Mouse (Mus musculus): Measurements from ENCODE around the gene Gja5. TPM values are rescaled to one million over a fixed set of nuclear protein-coding genes. Genes with fewer than 3 reads are reported as not detected.

The Gja5 gene
- polyA plus RNA-seq, 1 experiment from 2014 or later: 9.4 TPM

DNA sequence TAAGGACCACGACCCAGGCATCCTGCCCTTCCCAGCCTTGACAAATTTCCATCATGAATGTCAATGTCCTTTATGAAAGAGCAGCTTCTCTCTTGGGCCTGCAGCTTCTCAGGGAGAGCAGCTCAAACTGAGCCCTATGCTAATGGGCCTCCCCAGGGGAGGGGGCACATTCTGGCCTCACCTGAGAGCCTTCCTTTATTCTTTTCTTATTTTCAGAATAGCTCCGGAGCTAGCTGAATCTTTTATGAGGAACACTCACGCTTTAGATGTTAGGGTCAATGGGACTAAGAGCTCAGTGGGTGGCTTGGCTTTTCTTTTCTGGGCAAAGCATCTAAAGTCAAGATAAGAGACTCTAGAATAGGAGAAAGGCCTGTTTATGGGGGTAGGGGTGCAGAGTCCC, 88.0 kb downstream of the Gja5 start:
- Histone ChIP-seq H3K4me3 (no peak overlapping the region), H3K27me3 (replicated peaks; ENCODE audit: low read depth, poor library complexity, severe bottlenecking) (no peaks in the 10 kb centered on the region), H3K9me3 (no peaks in the 10 kb centered on the region), H3K36me3 (replicated peaks) (no peaks in the 10 kb centered on the region), H3K27ac (replicated peaks) (no peak overlapping the region), H3K4me1 (peaks cover 1% of the 10 kb centered on the region)
- 27% methylated on average over 3 of the region's 3 CpGs for WGBS
- DNase-seq (ENCODE audit: low spot score): no peak

- Histone ChIP-seq H3K36me3 (replicated peaks) (no peaks in the 10 kb centered on the region), H3K9me3 (no peaks in the 10 kb centered on the region), H3K27me3 (replicated peaks; ENCODE audit: low read depth, poor library complexity, severe bottlenecking) (no peaks in the 10 kb centered on the region), H3K4me3 (no peak overlapping the region), H3K4me1 (peaks cover 8% of the 10 kb centered on the region), H3K27ac (replicated peaks) (no peak overlapping the region)
- no peak for DNase-seq (ENCODE audit: low spot score)
- WGBS: 43% methylated on average over 6 of the region's 6 CpGs
Observed at GRCm38 (mm10) chr3:96997770-96998169, 93.3 kb downstream of the Gja5 start.

DNA sequence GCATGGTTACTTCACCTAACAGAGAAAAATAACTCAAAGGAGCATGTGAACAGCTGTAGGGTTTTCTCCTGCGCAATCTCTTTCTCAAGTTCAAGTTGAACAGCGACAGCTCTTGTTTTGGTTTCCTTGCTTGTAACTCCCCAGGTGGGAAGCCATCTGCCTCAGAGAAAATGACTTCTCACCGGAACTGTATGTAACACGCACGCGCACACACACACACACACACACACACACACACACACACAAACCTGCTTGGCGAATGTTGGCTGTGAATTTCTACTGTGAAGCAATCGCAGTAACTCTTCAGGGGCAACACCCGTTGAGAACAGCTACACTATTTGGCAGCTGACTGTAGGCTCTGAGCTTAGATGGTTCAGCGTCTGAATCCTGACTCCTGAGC, 98.6 kb downstream of the Gja5 start:
- no peaks in the 10 kb centered on the region for H3K9me3 ChIP-seq
- DNase-seq (ENCODE audit: low spot score): no peak
- H3K27me3 ChIP-seq (replicated peaks; ENCODE audit: low read depth, poor library complexity, severe bottlenecking): no peaks in the 10 kb centered on the region
- no peak overlapping the region for H3K4me3 ChIP-seq
- peaks cover 1% of the 10 kb centered on the region for H3K4me1 ChIP-seq
- WGBS: 94% methylated on average over 10 of the region's 10 CpGs
- H3K27ac ChIP-seq (replicated peaks): no peak overlapping the region
- H3K36me3 ChIP-seq (replicated peaks): no peaks in the 10 kb centered on the region

DNA sequence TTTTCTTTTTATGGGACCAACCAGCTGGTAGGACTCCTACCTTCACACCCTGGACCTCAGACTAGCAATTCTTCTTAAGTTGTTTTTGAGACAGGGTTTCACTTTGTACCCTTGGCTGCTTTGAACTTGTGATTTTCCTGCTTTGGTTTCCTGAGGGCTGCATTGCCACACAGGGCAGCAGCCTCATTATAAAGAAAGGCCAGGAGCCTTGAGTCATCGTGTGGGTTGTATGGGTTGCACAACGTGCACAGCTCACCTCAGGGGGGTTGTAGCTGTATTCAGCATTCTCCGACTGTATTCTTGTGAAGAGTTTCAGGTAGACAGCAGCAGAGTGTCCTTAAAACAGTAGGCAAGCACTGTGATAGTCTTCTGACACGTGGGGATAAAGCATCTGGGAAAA, 100.0 kb downstream of the Gja5 start:
- Histone ChIP-seq H3K4me3 (no peak overlapping the region), H3K36me3 (replicated peaks) (no peaks in the 10 kb centered on the region), H3K9me3 (no peaks in the 10 kb centered on the region), H3K4me1 (no peaks in the 10 kb centered on the region), H3K27ac (replicated peaks) (no peak overlapping the region), H3K27me3 (replicated peaks; ENCODE audit: low read depth, poor library complexity, severe bottlenecking) (no peaks in the 10 kb centered on the region)
- no peak for DNase-seq (ENCODE audit: low spot score)
- WGBS: 79% methylated on average over 4 of the region's 4 CpGs

GRCm38 (mm10) chr3:97007010-97007448, 102.5 kb downstream of the Gja5 start:
- 58% methylated on average over 3 of the region's 3 CpGs for WGBS
- Histone ChIP-seq H3K27me3 (replicated peaks; ENCODE audit: low read depth, poor library complexity, severe bottlenecking) (no peaks in the 10 kb centered on the region), H3K4me1 (0 out of 2 replicates have a peak, but pooled peaks cover 5% of the 10 kb centered on the region), H3K36me3 (replicated peaks) (no peaks in the 10 kb centered on the region), H3K27ac (replicated peaks) (no peak overlapping the region), H3K4me3 (no peak overlapping the region), H3K9me3 (no peaks in the 10 kb centered on the region)
- no peak for DNase-seq (ENCODE audit: low spot score)

- H3K4me3 ChIP-seq: no peak overlapping the region
- H3K36me3 ChIP-seq (replicated peaks): no peaks in the 10 kb centered on the region
- H3K9me3 ChIP-seq: no peaks in the 10 kb centered on the region
- no peak overlapping the region for H3K27ac ChIP-seq (replicated peaks)
- H3K4me1 ChIP-seq: 0 out of 2 replicates have a peak, but pooled peaks cover 5% of the 10 kb centered on the region
- WGBS: 70% methylated on average over 5 of the region's 5 CpGs
- DNase-seq (ENCODE audit: low spot score): no peak
- H3K27me3 ChIP-seq (replicated peaks; ENCODE audit: low read depth, poor library complexity, severe bottlenecking): peaks cover 1% of the 10 kb centered on the region; the same call in 1 of the 2 replicates
Observed at GRCm38 (mm10) chr3:97025226-97025625, 120.7 kb downstream of the Gja5 start.

DNA sequence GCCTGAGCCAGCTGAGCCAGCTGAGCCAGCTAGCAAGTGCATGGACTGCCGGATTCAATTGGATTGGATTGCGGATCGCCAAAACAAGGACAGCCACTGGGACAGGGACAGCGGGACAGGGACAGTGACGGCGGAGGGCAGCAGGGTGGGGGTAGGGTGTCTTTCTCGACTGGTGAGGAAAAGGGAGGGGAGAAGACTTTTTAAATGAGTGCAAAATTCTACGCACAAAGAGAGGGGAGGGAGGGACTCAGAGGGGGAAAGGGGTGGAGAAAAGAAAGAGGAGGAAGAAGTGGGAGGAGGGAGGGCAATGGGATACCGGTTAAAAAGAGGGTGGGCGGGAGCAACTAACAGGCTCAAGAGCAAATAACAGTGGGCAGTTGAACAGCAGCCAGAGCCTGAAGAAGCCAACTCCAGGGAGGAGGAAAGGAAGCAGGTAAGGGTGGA, 127.6 kb downstream of the Gja5 start:
- no peaks in the 10 kb centered on the region for H3K9me3 ChIP-seq
- no peaks in the 10 kb centered on the region for H3K36me3 ChIP-seq (replicated peaks)
- under 1% methylated on average over 10 of the region's 10 CpGs for WGBS
- H3K27me3 ChIP-seq (replicated peaks; ENCODE audit: low read depth, poor library complexity, severe bottlenecking): peaks cover 21% of the 10 kb centered on the region
- peaks cover 19% of the 10 kb centered on the region for H3K4me1 ChIP-seq
- peak overlapping the region; percentile 55 for H3K4me3 ChIP-seq
- DNase-seq (ENCODE audit: low spot score): peak; percentile 33
- H3K27ac ChIP-seq (replicated peaks): peak overlapping the region; percentile 76

GRCm38 (mm10) chr3:97035558-97035957, 131.1 kb downstream of the Gja5 start:
- 86% methylated on average over 3 of the region's 3 CpGs for WGBS
- Histone ChIP-seq H3K9me3 (no peaks in the 10 kb centered on the region), H3K27ac (replicated peaks) (no peak overlapping the region), H3K36me3 (replicated peaks) (no peaks in the 10 kb centered on the region), H3K4me1 (peaks cover 19% of the 10 kb centered on the region), H3K27me3 (replicated peaks; ENCODE audit: low read depth, poor library complexity, severe bottlenecking) (peaks cover 17% of the 10 kb centered on the region), H3K4me3 (no peak overlapping the region)
- DNase-seq (ENCODE audit: low spot score): no peak

DNA sequence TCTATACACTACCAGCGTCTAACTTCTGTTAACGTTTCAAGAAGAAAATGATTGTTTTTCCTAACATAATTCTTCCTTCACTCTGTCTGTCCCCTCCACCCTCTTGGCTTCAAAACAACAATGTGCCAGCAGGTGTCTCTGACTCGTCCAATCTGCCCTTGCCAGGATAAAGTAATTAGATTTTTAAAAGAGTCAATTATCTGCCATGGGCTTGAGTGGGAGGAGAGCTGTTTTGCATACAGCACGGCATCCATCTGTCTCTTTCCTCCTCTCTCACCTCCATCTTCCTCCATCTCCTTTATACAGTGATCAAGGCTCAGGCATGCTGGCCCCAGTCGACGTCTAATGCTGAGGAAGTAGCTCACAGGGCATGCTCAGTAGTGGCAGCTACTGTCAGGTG, 132.6 kb downstream of the Gja5 start:
- DNase-seq (ENCODE audit: low spot score): no peak
- H3K4me1 ChIP-seq: peaks cover 11% of the 10 kb centered on the region
- WGBS: 70% methylated on average over 6 of the region's 6 CpGs
- no peak overlapping the region for H3K4me3 ChIP-seq
- no peaks in the 10 kb centered on the region for H3K9me3 ChIP-seq
- no peak overlapping the region for H3K27ac ChIP-seq (replicated peaks)
- H3K27me3 ChIP-seq (replicated peaks; ENCODE audit: low read depth, poor library complexity, severe bottlenecking): peaks cover 10% of the 10 kb centered on the region
- H3K36me3 ChIP-seq (replicated peaks): no peaks in the 10 kb centered on the region

DNA sequence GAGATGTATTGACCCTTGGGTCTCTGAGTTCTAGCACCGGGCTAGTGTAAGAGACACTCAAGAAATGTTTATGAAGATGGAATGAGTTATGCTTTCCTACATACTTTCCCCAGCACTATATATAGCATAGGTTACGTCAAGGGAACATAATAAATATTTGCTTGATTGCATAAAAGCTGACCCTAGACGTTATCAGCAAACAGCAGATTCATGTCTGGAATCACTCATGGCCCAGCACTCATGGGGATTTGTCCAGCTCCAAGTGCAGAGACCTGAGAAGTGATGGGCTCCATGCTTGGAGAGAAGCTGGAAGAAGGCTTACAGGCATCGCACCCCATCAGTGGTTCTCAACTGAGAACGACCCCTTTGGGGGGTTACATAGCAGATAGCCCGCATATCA, 135.2 kb downstream of the Gja5 start:
- H3K4me3 ChIP-seq: no peak overlapping the region
- H3K9me3 ChIP-seq: no peaks in the 10 kb centered on the region
- no peaks in the 10 kb centered on the region for H3K27me3 ChIP-seq (replicated peaks; ENCODE audit: low read depth, poor library complexity, severe bottlenecking)
- WGBS: 91% methylated on average over 6 of the region's 6 CpGs
- H3K36me3 ChIP-seq (replicated peaks): no peaks in the 10 kb centered on the region
- DNase-seq (ENCODE audit: low spot score): no peak
- H3K27ac ChIP-seq (replicated peaks): no peak overlapping the region
- H3K4me1 ChIP-seq: peaks cover 9% of the 10 kb centered on the region

DNA sequence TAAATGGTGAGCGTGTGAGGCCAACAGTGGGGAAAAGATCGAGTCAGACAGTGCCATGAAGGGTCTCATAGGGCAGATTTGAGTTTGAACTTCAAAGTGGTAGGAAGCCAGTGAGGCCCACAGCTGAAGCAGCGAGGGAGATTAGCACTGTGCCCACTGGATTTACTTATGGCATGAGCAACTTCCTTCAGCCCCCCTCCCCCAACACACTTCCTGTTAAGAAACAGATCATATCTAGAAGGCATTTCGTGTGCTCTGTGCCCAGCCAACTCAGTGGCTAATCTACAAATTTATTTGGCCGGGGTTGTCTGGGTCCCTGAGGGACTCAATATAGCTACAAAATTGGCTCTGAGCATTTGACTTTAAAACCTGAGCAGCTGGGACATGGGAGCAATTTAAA, 139.7 kb downstream of the Gja5 start:
- WGBS: 61% methylated on average over 5 of the region's 5 CpGs
- DNase-seq (ENCODE audit: low spot score): no peak
- H3K9me3 ChIP-seq: peaks cover 3% of the 10 kb centered on the region; the same call in 1 of the 2 replicates

DNA sequence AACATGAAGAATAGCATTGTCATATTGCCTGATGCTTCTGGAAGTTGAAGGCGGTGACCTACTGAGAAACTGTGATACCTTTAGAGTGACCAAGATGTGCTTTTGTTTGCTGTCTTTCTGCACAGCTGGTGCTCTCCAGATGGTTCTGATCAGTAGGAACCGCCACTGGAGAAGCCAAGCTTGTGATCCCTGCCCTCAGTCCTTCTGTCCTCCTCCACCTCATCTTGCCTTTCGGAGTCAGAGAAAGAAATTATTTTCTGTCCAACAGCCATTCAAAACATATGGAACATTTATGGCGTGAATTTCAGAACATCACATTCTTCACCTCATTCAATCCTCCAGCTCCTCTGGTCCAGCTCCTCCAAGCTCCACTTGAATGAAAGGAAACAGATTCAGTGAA, 143.3 kb downstream of the Gja5 start:
- no peak for DNase-seq (ENCODE audit: low spot score)
- Histone ChIP-seq H3K36me3 (replicated peaks) (no peaks in the 10 kb centered on the region), H3K27ac (replicated peaks) (no peak overlapping the region), H3K27me3 (replicated peaks; ENCODE audit: low read depth, poor library complexity, severe bottlenecking) (no peaks in the 10 kb centered on the region), H3K9me3 (peaks cover 3% of the 10 kb centered on the region; the same call in 1 of the 2 replicates), H3K4me1 (peaks cover 29% of the 10 kb centered on the region), H3K4me3 (no peak overlapping the region)
- 82% methylated on average over 4 of the region's 4 CpGs for WGBS

More for the DNA sequence above, 139.7 kb downstream of the Gja5 start:
- H3K27me3 ChIP-seq (replicated peaks; ENCODE audit: low read depth, poor library complexity, severe bottlenecking): no peaks in the 10 kb centered on the region
- no peak overlapping the region for H3K4me3 ChIP-seq
- H3K4me1 ChIP-seq: peaks cover 9% of the 10 kb centered on the region
- H3K27ac ChIP-seq (replicated peaks): no peak overlapping the region
- no peaks in the 10 kb centered on the region for H3K36me3 ChIP-seq (replicated peaks)

DNA sequence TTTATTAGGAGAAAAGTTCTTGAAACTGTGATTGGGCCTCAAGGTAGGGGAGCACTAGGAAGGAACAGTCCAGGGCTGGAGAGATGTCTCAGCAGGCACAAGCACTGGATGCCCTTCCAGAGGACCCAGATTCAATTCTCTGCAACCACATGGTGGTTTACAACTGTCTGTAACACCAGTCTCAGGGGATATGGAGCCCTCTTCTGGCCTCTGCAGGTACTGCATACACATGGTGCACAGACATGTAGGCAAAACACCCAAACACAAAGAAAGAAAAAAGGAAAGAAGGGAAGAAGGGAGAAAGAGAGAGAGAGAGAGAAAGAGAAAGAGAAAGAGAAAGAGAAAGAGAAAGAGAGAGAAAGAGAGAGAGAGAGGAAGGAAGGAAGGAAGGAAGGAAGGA, 143.9 kb downstream of the Gja5 start:
- Histone ChIP-seq H3K36me3 (replicated peaks) (no peaks in the 10 kb centered on the region), H3K27ac (replicated peaks) (no peak overlapping the region), H3K9me3 (peaks cover 3% of the 10 kb centered on the region; the same call in 1 of the 2 replicates), H3K27me3 (replicated peaks; ENCODE audit: low read depth, poor library complexity, severe bottlenecking) (no peaks in the 10 kb centered on the region), H3K4me1 (peaks cover 35% of the 10 kb centered on the region), H3K4me3 (no peak overlapping the region)
- DNase-seq (ENCODE audit: low spot score): no peak

Measured in embryonic facial prominence, embryonic 10.5 days (tissue).